Mouse (Mus musculus): ENCODE data around the gene Clk1. TPM values are rescaled to one million over a fixed set of nuclear protein-coding genes. Genes with fewer than 3 reads are reported as not detected.
A peak's percentile ranks its signal among the peaks of the same experiment; 100 is the strongest.

The Clk1 gene
- polyA plus RNA-seq, 1 experiment from 2014 or later = 195 TPM

DNA sequence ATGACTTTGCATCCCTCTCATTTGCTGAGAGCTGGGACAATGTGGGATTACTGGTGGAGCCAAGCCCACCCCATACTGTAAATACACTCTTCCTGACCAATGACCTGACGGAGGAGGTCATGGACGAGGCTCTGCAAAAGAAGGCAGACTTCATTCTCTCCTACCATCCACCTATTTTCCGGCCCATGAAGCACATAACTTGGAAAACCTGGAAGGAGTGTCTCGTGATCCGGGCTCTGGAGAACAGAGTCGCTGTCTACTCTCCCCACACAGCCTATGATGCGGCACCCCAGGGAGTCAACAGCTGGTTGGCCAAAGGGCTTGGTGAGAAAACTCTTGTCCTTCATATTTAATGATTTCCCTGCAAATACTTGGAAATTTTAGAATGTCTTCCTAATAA is 23.9 kb upstream of the Clk1 start:
- WGBS = 95% methylated on average over 7 of the region's 7 CpGs
- Histone ChIP-seq H3K27ac (ENCODE audit: low read depth, low read length) (no peak overlapping the region), H3K27me3 (ENCODE audit: control insufficient read depth, insufficient read depth, low read length) (no peaks in the 10 kb centered on the region), H3K36me3 (ENCODE audit: control insufficient read depth, insufficient read depth, low read length) (0 out of 2 replicates have a peak, but pooled peaks cover 4% of the 10 kb centered on the region), H3K9me3 (ENCODE audit: control insufficient read depth, low read length) (no peaks in the 10 kb centered on the region), H3K4me2 (replicated peaks; ENCODE audit: low read depth, low read length) (no peak overlapping the region), H3K4me3 (ENCODE audit: low read depth, low read length) (no peak overlapping the region), H3K4me1 (replicated peaks; ENCODE audit: control insufficient read depth, insufficient read depth, low read length) (no peaks in the 10 kb centered on the region), H3K9ac (ENCODE audit: low read depth, low read length) (no peak overlapping the region)
- ATAC-seq (ENCODE audit: low FRiP score) (no peak), DNase-seq (ENCODE audit: low spot score) (no peak)

DNA sequence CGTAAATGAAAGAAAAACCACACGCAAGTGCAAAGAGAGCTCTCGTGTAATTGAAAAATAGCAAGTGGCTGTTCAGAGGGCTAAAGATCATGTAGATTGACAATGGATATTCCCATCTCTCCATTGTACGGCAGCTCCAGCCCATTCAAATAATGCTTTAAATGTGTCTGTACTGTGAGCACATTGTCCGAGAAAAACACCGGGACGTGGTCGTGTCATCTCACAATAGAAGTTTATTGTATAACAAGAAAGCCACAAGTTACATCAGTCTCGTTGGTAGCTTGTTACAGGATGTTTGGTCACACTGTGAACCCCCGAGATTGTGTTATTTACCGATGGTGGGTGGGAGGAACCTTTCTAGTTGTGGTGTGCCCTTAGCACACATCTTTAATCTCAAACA is 22.0 kb upstream of the Clk1 start:
- WGBS = 11% methylated on average over 11 of the region's 11 CpGs
- Histone ChIP-seq H3K4me3 (ENCODE audit: low read depth, low read length) (peak overlapping the region; percentile 49), H3K36me3 (ENCODE audit: control insufficient read depth, insufficient read depth, low read length) (0 out of 2 replicates have a peak, but pooled peaks cover 1% of the 10 kb centered on the region), H3K27ac (ENCODE audit: low read depth, low read length) (peak overlapping the region; percentile 49; the same call in 1 of the 2 replicates), H3K27me3 (ENCODE audit: control insufficient read depth, insufficient read depth, low read length) (no peaks in the 10 kb centered on the region), H3K9me3 (ENCODE audit: control insufficient read depth, low read length) (no peaks in the 10 kb centered on the region), H3K9ac (ENCODE audit: low read depth, low read length) (peak overlapping the region; percentile 68), H3K4me1 (replicated peaks; ENCODE audit: control insufficient read depth, insufficient read depth, low read length) (no peaks in the 10 kb centered on the region), H3K4me2 (replicated peaks; ENCODE audit: low read depth, low read length) (peak overlapping the region; percentile 61)
- DNase-seq (ENCODE audit: low spot score) = no peak
- ATAC-seq (ENCODE audit: low FRiP score) = peak; percentile 8; the same call in 1 of the 2 replicates

DNA sequence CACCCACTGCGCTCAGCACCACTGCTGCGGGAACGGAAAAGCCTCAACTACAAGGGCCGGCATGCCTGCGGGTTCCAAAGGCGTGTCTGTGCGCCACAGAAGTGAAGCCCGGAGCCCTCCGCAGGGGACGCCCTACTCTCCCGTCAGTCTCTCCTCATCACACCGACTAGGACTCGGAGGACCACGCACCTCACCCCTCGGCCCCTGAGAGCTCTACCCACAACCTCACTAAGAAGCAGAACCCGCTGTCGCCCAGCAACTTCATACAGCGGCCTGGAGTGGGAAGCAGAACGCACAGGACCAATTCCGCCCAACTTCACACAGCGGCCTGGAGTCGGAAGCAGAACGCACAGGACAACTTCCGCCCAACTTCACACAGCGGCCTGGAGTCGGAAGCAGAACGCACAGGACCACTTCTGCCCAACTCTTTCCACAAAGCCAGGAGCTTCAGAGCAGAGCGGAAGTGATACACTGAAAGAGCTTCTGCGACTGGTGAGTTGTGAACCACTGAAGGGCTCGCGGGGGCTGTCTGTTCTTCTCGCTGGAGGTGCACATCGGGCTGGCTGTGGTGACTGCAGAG is 21.4 kb upstream of the Clk1 start, which contains the start of the genes Nif3l1 and Ppil3:
Gene Nif3l1, plus strand, starts transcription at position 9 of the 580 bp plus-strand sequence.
Gene Ppil3, minus strand, starts transcription at position 344 of the 580 bp plus-strand sequence.
- peak within 1 kb of the TSS; percentile 49 for H3K4me3 ChIP-seq (ENCODE audit: low read depth, low read length)
- H3K4me2 ChIP-seq (replicated peaks; ENCODE audit: low read depth, low read length) = peak within 1 kb of the TSS; percentile 61
- WGBS = under 1% methylated on average over 33 of the region's 33 CpGs
- no peaks in the 10 kb centered on the region for H3K36me3 ChIP-seq (ENCODE audit: control insufficient read depth, insufficient read depth, low read length)
- H3K9ac ChIP-seq (ENCODE audit: low read depth, low read length) = peak within 1 kb of the TSS; percentile 68
- no peaks in the 10 kb centered on the region for H3K9me3 ChIP-seq (ENCODE audit: control insufficient read depth, low read length)
- DNase-seq (ENCODE audit: low spot score) (peak; percentile 84), ATAC-seq (ENCODE audit: low FRiP score) (peak; percentile 94)
- H3K27ac ChIP-seq (ENCODE audit: low read depth, low read length) = peak within 1 kb of the TSS; percentile 49
- no peaks in the 10 kb centered on the region for H3K4me1 ChIP-seq (replicated peaks; ENCODE audit: control insufficient read depth, insufficient read depth, low read length)
- no peaks in the 10 kb centered on the region for H3K27me3 ChIP-seq (ENCODE audit: control insufficient read depth, insufficient read depth, low read length)

DNA sequence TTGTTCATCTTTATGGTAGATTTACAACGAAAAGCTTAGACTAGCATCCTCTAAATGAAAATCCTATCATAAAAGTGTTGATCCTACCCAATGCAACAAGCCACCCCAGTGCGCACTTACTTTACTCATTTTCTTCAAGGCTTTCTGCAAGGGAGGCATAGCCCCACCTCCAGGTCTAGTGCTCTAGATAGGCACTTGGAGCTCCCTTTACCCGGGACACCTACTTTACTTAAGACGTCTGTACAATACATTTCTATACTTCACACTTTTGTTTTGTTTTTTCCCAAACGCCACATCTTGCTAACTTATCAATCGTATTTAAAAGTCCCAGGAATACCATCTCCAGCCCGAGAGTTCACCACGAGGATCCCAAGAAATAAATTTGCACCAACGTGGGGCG is 20.8 kb upstream of the Clk1 start:
- peak; percentile 5; the same call in 1 of the 2 replicates for ATAC-seq (ENCODE audit: low FRiP score)
- Histone ChIP-seq H3K4me3 (ENCODE audit: low read depth, low read length) (peak overlapping the region; percentile 49), H3K9ac (ENCODE audit: low read depth, low read length) (peak overlapping the region; percentile 68), H3K36me3 (ENCODE audit: control insufficient read depth, insufficient read depth, low read length) (no peaks in the 10 kb centered on the region), H3K27me3 (ENCODE audit: control insufficient read depth, insufficient read depth, low read length) (no peaks in the 10 kb centered on the region), H3K9me3 (ENCODE audit: control insufficient read depth, low read length) (no peaks in the 10 kb centered on the region), H3K4me1 (replicated peaks; ENCODE audit: control insufficient read depth, insufficient read depth, low read length) (no peaks in the 10 kb centered on the region), H3K4me2 (replicated peaks; ENCODE audit: low read depth, low read length) (peak overlapping the region; percentile 61), H3K27ac (ENCODE audit: low read depth, low read length) (peak overlapping the region; percentile 49)
- DNase-seq (ENCODE audit: low spot score) = no peak
- WGBS = 15% methylated on average over 10 of the region's 10 CpGs

DNA sequence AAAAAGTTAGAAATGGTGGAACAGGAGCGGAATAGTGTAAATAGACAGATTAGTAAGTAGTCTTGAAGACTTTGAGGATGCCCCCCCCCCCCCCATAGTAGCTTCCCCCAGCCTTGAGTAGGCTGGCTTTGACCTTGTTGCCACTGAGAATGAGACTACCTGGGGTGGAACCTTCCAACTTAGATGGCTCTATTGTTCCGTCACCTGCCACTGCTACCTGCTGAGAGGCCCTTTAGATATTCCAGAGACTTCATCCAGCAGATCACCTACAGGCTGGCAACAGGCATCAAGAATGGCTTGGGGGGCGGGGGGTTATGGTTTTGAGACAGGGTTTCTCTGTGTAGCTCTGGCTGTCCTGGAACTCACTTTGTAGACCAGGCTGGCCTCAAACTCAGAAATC is 685 bp upstream of the Clk1 start:
- Histone ChIP-seq H3K27ac (ENCODE audit: low read depth, low read length) (no peak overlapping the region), H3K4me3 (ENCODE audit: low read depth, low read length) (no peak overlapping the region), H3K9me3 (ENCODE audit: control insufficient read depth, low read length) (no peaks in the 10 kb centered on the region), H3K27me3 (ENCODE audit: control insufficient read depth, insufficient read depth, low read length) (no peaks in the 10 kb centered on the region), H3K9ac (ENCODE audit: low read depth, low read length) (no peak overlapping the region), H3K36me3 (ENCODE audit: control insufficient read depth, insufficient read depth, low read length) (peaks cover 2% of the 10 kb centered on the region; the same call in 1 of the 2 replicates), H3K4me2 (replicated peaks; ENCODE audit: low read depth, low read length) (no peak overlapping the region), H3K4me1 (replicated peaks; ENCODE audit: control insufficient read depth, insufficient read depth, low read length) (no peaks in the 10 kb centered on the region)
- 75% methylated on average over 3 of the region's 3 CpGs for WGBS
- no peak for DNase-seq (ENCODE audit: low spot score)
- ATAC-seq (ENCODE audit: low FRiP score) = no peak

DNA sequence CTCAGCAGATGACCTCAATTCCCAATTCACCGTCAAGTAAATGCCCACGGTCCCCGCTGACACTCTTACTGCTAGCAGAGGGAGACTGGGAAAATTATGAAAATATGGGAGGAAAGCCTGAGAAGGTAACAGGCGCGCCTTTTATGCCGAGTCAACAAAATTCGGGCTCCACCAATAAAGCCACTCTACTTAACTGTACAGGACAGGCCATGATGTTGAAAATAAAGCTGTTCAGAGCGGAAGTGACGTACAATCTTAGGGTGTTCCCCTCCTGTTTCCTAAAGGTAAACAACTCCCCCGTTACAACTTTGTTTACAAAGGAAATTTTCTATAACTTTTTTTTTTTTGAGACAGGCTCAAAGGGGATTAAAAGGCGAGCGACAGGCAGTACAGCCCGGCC is 987 bp downstream of the Clk1 start:
- no peaks in the 10 kb centered on the region for H3K27me3 ChIP-seq (ENCODE audit: control insufficient read depth, insufficient read depth, low read length)
- H3K4me1 ChIP-seq (replicated peaks; ENCODE audit: control insufficient read depth, insufficient read depth, low read length) = no peaks in the 10 kb centered on the region
- no peaks in the 10 kb centered on the region for H3K9me3 ChIP-seq (ENCODE audit: control insufficient read depth, low read length)
- peak overlapping the region; percentile 100 for H3K4me3 ChIP-seq (ENCODE audit: low read depth, low read length)
- H3K9ac ChIP-seq (ENCODE audit: low read depth, low read length) = peak overlapping the region; percentile 100
- no peak overlapping the region for H3K27ac ChIP-seq (ENCODE audit: low read depth, low read length)
- DNase-seq (ENCODE audit: low spot score) (peak; percentile 68), ATAC-seq (ENCODE audit: low FRiP score) (peak; percentile 68; the same call in 1 of the 2 replicates)
- 13% methylated on average over 13 of the region's 13 CpGs for WGBS
- peaks cover 8% of the 10 kb centered on the region; the same call in 1 of the 2 replicates for H3K36me3 ChIP-seq (ENCODE audit: control insufficient read depth, insufficient read depth, low read length)
- peak overlapping the region; percentile 64 for H3K4me2 ChIP-seq (replicated peaks; ENCODE audit: low read depth, low read length)

DNA sequence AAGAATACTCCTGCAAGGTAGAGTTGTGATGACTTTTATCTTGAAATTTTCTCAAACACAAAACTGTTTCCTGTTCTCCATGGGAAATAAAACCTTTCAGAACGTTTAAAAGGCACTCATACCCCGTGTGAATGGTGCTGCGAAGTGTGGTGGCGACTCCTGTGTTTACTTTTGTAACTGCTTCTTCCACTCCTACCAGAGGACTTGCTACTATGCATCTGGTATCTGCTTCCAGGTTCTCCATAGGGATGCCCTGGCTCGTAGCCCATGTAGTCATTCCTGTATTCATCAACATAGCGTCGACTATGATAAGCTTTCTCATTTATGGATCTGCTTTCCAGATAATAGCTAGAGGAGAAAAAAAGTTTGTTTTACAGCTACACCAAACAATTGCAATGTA is 2.9 kb downstream of the Clk1 start:
- H3K27me3 ChIP-seq (ENCODE audit: control insufficient read depth, insufficient read depth, low read length) = no peaks in the 10 kb centered on the region
- 74% methylated on average over 7 of the region's 7 CpGs for WGBS
- ATAC-seq (ENCODE audit: low FRiP score) (no peak), DNase-seq (ENCODE audit: low spot score) (no peak)
- H3K4me2 ChIP-seq (replicated peaks; ENCODE audit: low read depth, low read length) = no peak overlapping the region
- H3K36me3 ChIP-seq (ENCODE audit: control insufficient read depth, insufficient read depth, low read length) = peaks cover 8% of the 10 kb centered on the region; the same call in 1 of the 2 replicates
- no peak overlapping the region for H3K27ac ChIP-seq (ENCODE audit: low read depth, low read length)
- no peak overlapping the region for H3K4me3 ChIP-seq (ENCODE audit: low read depth, low read length)
- H3K9ac ChIP-seq (ENCODE audit: low read depth, low read length) = no peak overlapping the region
- H3K9me3 ChIP-seq (ENCODE audit: control insufficient read depth, low read length) = no peaks in the 10 kb centered on the region
- H3K4me1 ChIP-seq (replicated peaks; ENCODE audit: control insufficient read depth, insufficient read depth, low read length) = no peaks in the 10 kb centered on the region

DNA sequence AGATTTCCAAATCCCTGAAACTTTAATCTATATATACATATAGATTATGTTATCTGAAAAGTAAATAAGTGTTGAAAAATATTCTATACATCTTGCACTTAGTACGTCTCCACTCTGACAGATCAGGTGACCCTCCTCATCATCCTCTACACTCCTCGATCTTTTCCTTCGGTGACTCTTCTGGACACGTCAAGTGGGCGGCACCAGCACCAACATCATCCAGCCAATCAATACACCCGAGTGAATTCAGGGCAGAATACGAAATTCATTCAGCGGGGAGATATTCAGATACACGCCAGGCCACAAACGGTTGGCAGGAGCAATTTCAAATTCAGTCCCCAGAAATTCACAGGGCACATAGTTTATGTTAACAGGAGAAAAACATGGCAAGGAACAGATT is 3.8 kb downstream of the Clk1 start:
- no peaks in the 10 kb centered on the region for H3K9me3 ChIP-seq (ENCODE audit: control insufficient read depth, low read length)
- no peak for DNase-seq (ENCODE audit: low spot score)
- H3K9ac ChIP-seq (ENCODE audit: low read depth, low read length) = no peak overlapping the region
- H3K27me3 ChIP-seq (ENCODE audit: control insufficient read depth, insufficient read depth, low read length) = no peaks in the 10 kb centered on the region
- no peak overlapping the region for H3K4me3 ChIP-seq (ENCODE audit: low read depth, low read length)
- H3K4me2 ChIP-seq (replicated peaks; ENCODE audit: low read depth, low read length) = no peak overlapping the region
- no peak overlapping the region for H3K27ac ChIP-seq (ENCODE audit: low read depth, low read length)
- H3K4me1 ChIP-seq (replicated peaks; ENCODE audit: control insufficient read depth, insufficient read depth, low read length) = no peaks in the 10 kb centered on the region
- ATAC-seq (ENCODE audit: low FRiP score) = no peak
- peaks cover 11% of the 10 kb centered on the region; the same call in 1 of the 2 replicates for H3K36me3 ChIP-seq (ENCODE audit: control insufficient read depth, insufficient read depth, low read length)
- WGBS = 89% methylated on average over 10 of the region's 10 CpGs

DNA sequence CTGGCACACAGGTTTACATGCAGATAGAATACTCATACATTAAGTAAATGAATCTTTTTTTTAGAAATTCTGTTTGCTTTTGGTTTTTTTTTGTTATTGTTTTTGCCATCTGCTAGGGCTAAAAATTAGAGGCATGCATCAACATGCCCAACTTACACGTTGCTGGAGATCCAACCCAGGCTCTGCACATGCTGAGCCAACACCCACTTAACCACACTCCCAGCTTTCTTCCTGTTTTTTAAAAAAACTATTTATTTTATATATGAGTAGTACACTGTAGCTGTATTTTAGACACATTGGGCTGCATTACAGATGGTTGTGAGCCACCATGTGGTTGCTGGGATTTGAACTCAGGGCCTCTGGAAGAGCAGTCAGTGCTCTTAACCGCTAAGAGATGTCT is 7.8 kb downstream of the Clk1 start:
- Histone ChIP-seq H3K9me3 (ENCODE audit: control insufficient read depth, low read length) (no peaks in the 10 kb centered on the region), H3K4me1 (replicated peaks; ENCODE audit: control insufficient read depth, insufficient read depth, low read length) (no peaks in the 10 kb centered on the region), H3K4me3 (ENCODE audit: low read depth, low read length) (no peak overlapping the region), H3K36me3 (ENCODE audit: control insufficient read depth, insufficient read depth, low read length) (peaks cover 23% of the 10 kb centered on the region), H3K4me2 (replicated peaks; ENCODE audit: low read depth, low read length) (no peak overlapping the region), H3K27me3 (ENCODE audit: control insufficient read depth, insufficient read depth, low read length) (no peaks in the 10 kb centered on the region), H3K27ac (ENCODE audit: low read depth, low read length) (no peak overlapping the region), H3K9ac (ENCODE audit: low read depth, low read length) (no peak overlapping the region)
- no peak for DNase-seq (ENCODE audit: low spot score)
- 94% methylated on average over 2 of the region's 2 CpGs for WGBS
- ATAC-seq (ENCODE audit: low FRiP score) = no peak

All from hindbrain, embryonic 11.5 days (tissue).